Mouse (Mus musculus) adrenal gland, adult 8-10 months (tissue): ENCODE measurements at regions not wholly inside any gene's neighbourhood (a gene's known extent, or its start where the extent isn't known, plus 50 kb on each side); places are given as distances from the start of the nearest gene placed in this dataset.

Experiments
- DNase-seq: peaks from one replicate; pipeline ENCODE4 v3.0.0; 2022

GRCm38 (mm10) chr16:27507212-27507611 is 118.5 kb downstream of the Ccdc50 start:
- DNase-seq: no peak

GRCm38 (mm10) chr16:27523527-27524121 is 135.0 kb downstream of the Ccdc50 start:
- peak; percentile 2 for DNase-seq

GRCm38 (mm10) chr16:27526669-27527068 is 138.0 kb downstream of the Ccdc50 start:
- no peak for DNase-seq

- DNase-seq: no peak
These were observed 142.0 kb downstream of the Ccdc50 start for GRCm38 (mm10) chr16:27530634-27531033.
